Mouse (Mus musculus) olfactory bulb, adult 2 months (tissue): ENCODE data around the gene Cops7b. TPM values are rescaled to one million over a fixed set of nuclear protein-coding genes. Genes with fewer than 3 reads are reported as not detected.

Experiments used
- H3K27ac ChIP-seq: fragments of 200-500 bp; 2 replicates; pipeline ENCODE4 v1.5.1; 2012; ENCODE audit warnings: low read depth, low read length; ENCODE audit not compliant: insufficient read depth
- H3K4me1 ChIP-seq: fragments of 200-500 bp; 2 replicates; pipeline ENCODE4 v1.6.1; 2012; ENCODE audit warnings: low read length; ENCODE audit not compliant: control insufficient read depth, insufficient read depth
- H3K4me3 ChIP-seq: fragments of 200-500 bp; 2 replicates; pipeline ENCODE4 v1.5.1; 2012; ENCODE audit warnings: mild to moderate bottlenecking, low read depth, low read length, moderate library complexity; ENCODE audit not compliant: insufficient read depth
- CTCF ChIP-seq: fragments of 200-500 bp; IDR thresholded peaks from 2 replicates; pipeline ENCODE4 v1.5.1; 2012; ENCODE audit warnings: low read depth, mild to moderate bottlenecking, low read length, moderate library complexity; ENCODE audit not compliant: insufficient read depth
- POLR2A ChIP-seq: fragments of 200-500 bp; IDR thresholded peaks from 2 replicates; pipeline ENCODE4 v1.6.1; 2012; ENCODE audit warnings: mild to moderate bottlenecking, low read depth, low read length, moderate library complexity; ENCODE audit not compliant: insufficient read depth
- WGBS: fragments of 180-500 bp; shearing (Covaris S2); methylation state at CpG from one replicate; pipeline ENCODE4 v1.1.7; 2018; 5-methylcytosine and 5-hydroxymethylcytosine counted together
- polyA plus RNA-seq: library from polyadenylated mRNA; stranded (reverse); fragments of >200 nt; gene quantifications from 2 replicates; pipeline ENCODE4 v1.2.4, GENCODE M21; 2012; ENCODE audit warnings: low replicate concordance; ENCODE audit not compliant: missing spikeins, insufficient read depth, insufficient read length

Gene Cops7b
- polyA plus RNA-seq, 1 experiment = not detected

GRCm38 (mm10) chr1:86583709-86584108, 1.0 kb downstream of the Cops7b start:
- peaks cover 5% of the 10 kb centered on the region for H3K4me1 ChIP-seq
- 76% methylated on average over 2 of the region's 2 CpGs for WGBS
- no peak overlapping the region for H3K4me3 ChIP-seq
- no peak overlapping the region for H3K27ac ChIP-seq
- TF ChIP-seq POLR2A = no peak
- no peak for TF ChIP-seq CTCF

GRCm38 (mm10) chr1:86586992-86587391, 4.3 kb downstream of the Cops7b start:
- Histone ChIP-seq H3K27ac (0 out of 2 replicates have a peak overlapping the region, but pooled peaks have one; percentile 16), H3K4me1 (peaks cover 3% of the 10 kb centered on the region), H3K4me3 (peak overlapping the region; percentile 80)
- under 1% methylated on average over 26 of the region's 26 CpGs for WGBS
- TF ChIP-seq POLR2A (peak; percentile 54), CTCF (no peak)

GRCm38 (mm10) chr1:86594539-86594938, 11.8 kb downstream of the Cops7b start:
- TF ChIP-seq POLR2A (no peak), CTCF (no peak)
- H3K4me3 ChIP-seq = no peak overlapping the region
- WGBS = 90% methylated on average over 7 of the region's 7 CpGs
- H3K27ac ChIP-seq = no peak overlapping the region
- peaks cover 6% of the 10 kb centered on the region; the same call in 1 of the 2 replicates for H3K4me1 ChIP-seq

- TF ChIP-seq CTCF (no peak), POLR2A (no peak)
- H3K4me1 ChIP-seq = peaks cover 6% of the 10 kb centered on the region; the same call in 1 of the 2 replicates
- 85% methylated on average over 6 of the region's 6 CpGs for WGBS
- H3K4me3 ChIP-seq = no peak overlapping the region
- no peak overlapping the region for H3K27ac ChIP-seq
Observed at GRCm38 (mm10) chr1:86595315-86595714, 12.6 kb downstream of the Cops7b start.

- Histone ChIP-seq H3K4me3 (no peak overlapping the region), H3K27ac (0 out of 2 replicates have a peak overlapping the region, but pooled peaks have one; percentile 8), H3K4me1 (peaks cover 6% of the 10 kb centered on the region; the same call in 1 of the 2 replicates)
- 56% methylated on average over 6 of the region's 6 CpGs for WGBS
- TF ChIP-seq POLR2A (no peak), CTCF (no peak)
Observed at GRCm38 (mm10) chr1:86596512-86596911, 13.8 kb downstream of the Cops7b start.

- Histone ChIP-seq H3K27ac (no peak overlapping the region), H3K4me1 (peaks cover 6% of the 10 kb centered on the region; the same call in 1 of the 2 replicates), H3K4me3 (no peak overlapping the region)
- TF ChIP-seq CTCF = no peak
- no peak for TF ChIP-seq POLR2A
- WGBS = 47% methylated on average over 3 of the region's 3 CpGs
Observed at GRCm38 (mm10) chr1:86598516-86598915, 15.8 kb downstream of the Cops7b start.

- no peak overlapping the region for H3K27ac ChIP-seq
- 75% methylated on average over 2 of the region's 2 CpGs for WGBS
Observed at GRCm38 (mm10) chr1:86600117-86600516, 17.4 kb downstream of the Cops7b start.

GRCm38 (mm10) chr1:86610954-86611353, 28.2 kb downstream of the Cops7b start:
- WGBS = 93% methylated on average over 1 of the region's 1 CpGs
- H3K27ac ChIP-seq = no peak overlapping the region
- no peak overlapping the region for H3K4me3 ChIP-seq
- TF ChIP-seq CTCF (no peak), POLR2A (no peak)
- no peaks in the 10 kb centered on the region for H3K4me1 ChIP-seq

More at GRCm38 (mm10) chr1:86600117-86600516, 17.4 kb downstream of the Cops7b start:
- Histone ChIP-seq H3K4me1 (peaks cover 6% of the 10 kb centered on the region; the same call in 1 of the 2 replicates), H3K4me3 (no peak overlapping the region)
- TF ChIP-seq POLR2A (no peak), CTCF (no peak)

- Histone ChIP-seq H3K27ac (no peak overlapping the region), H3K4me1 (no peaks in the 10 kb centered on the region), H3K4me3 (no peak overlapping the region)
- WGBS = 90% methylated on average over 1 of the region's 1 CpGs
- TF ChIP-seq POLR2A (no peak), CTCF (no peak)
Observed at GRCm38 (mm10) chr1:86612081-86612480, 29.4 kb downstream of the Cops7b start.
